Mouse (Mus musculus) CH12.LX (cell line): ENCODE data around the gene Bex6. TPM values are rescaled to one million over a fixed set of nuclear protein-coding genes. Genes with fewer than 3 reads are reported as not detected.

Source experiments
- DNase-seq: peaks from one replicate; pipeline ENCODE4 v3.0.0-alpha.2; 2013; ENCODE audit errors: extremely low read depth
- H3K27ac ChIP-seq: 2 replicates; pipeline ENCODE4 v1.5.1; 2012; ENCODE audit warnings: low read depth, mild to moderate bottlenecking, control low read depth, moderate library complexity; ENCODE audit not compliant: insufficient read depth
- H3K27me3 ChIP-seq: replicated peaks from 2 replicates; pipeline ENCODE3; 2012; ENCODE audit warnings: inconsistent platforms
- H3K36me3 ChIP-seq, 2 experiments: replicated peaks in 1 of 2; 2 replicates each; pipeline versions ENCODE3 to v1.6.1; 2012; ENCODE audit warnings: inconsistent platforms in 1 of 2, low read length in 1 of 2, mild to moderate bottlenecking in 1 of 2, mixed read lengths in 1 of 2, moderate library complexity in 1 of 2; ENCODE audit not compliant: control insufficient read depth in 1 of 2, insufficient read depth in 1 of 2
- H3K4me1 ChIP-seq, 2 experiments: 2 replicates each; pipeline ENCODE4 v1.6.1; 2012; ENCODE audit warnings: inconsistent platforms in 1 of 2, moderate library complexity in 1 of 2; ENCODE audit not compliant: insufficient read depth in 2 of 2, control insufficient read depth in 1 of 2
- H3K4me2 ChIP-seq: 2 replicates; pipeline ENCODE4 v1.6.1; 2012; ENCODE audit warnings: low read depth, mild to moderate bottlenecking, control low read depth; ENCODE audit not compliant: poor library complexity, insufficient read depth, severe bottlenecking
- H3K4me3 ChIP-seq, 3 experiments: fragments of 150-350 bp in 1 of 3; sonication (generic) in 1 of 3; replicated peaks in 1 of 3; 2 replicates each; pipeline versions ENCODE3 to v1.5.1; 2011 to 2012; ENCODE audit warnings: low read depth in 2 of 3, low read length in 2 of 3, mild to moderate bottlenecking in 2 of 3, moderate library complexity in 2 of 3, control low read depth in 1 of 3, improper control_type of control experiment in 1 of 3, inconsistent platforms in 1 of 3, mixed read lengths in 1 of 3; ENCODE audit not compliant: poor library complexity in 1 of 3
- H3K79me2 ChIP-seq: replicated peaks from 2 replicates; pipeline ENCODE4 v1.6.1; 2012; ENCODE audit warnings: mild to moderate bottlenecking, moderate library complexity; ENCODE audit not compliant: control insufficient read depth, poor library complexity, insufficient read depth, severe bottlenecking; ENCODE audit errors: extremely low read depth
- H3K9ac ChIP-seq: 2 replicates; pipeline ENCODE4 v1.6.1; 2012; ENCODE audit warnings: low read depth, mild to moderate bottlenecking, control low read depth, moderate library complexity; ENCODE audit not compliant: insufficient read depth
- H3K9me3 ChIP-seq: replicated peaks from 2 replicates; pipeline ENCODE3; 2012; ENCODE audit warnings: low read length, inconsistent platforms, mixed read lengths
- BHLHE40 ChIP-seq: IDR thresholded peaks from 2 replicates; pipeline ENCODE4 v1.6.1; 2011; ENCODE audit warnings: mild to moderate bottlenecking, low read depth, low read length, improper control_type of control experiment
- ELF1 ChIP-seq: IDR thresholded peaks from 2 replicates; pipeline ENCODE4 v1.6.1; 2014; ENCODE audit warnings: low read depth, mild to moderate bottlenecking, inconsistent platforms, low read length, improper control_type of control experiment
- EP300 ChIP-seq: IDR thresholded peaks from 2 replicates; pipeline ENCODE4 v1.6.1; 2011; ENCODE audit warnings: low read length, improper control_type of control experiment
- HCFC1 ChIP-seq: IDR thresholded peaks from 2 replicates; pipeline ENCODE4 v1.6.1; 2012; ENCODE audit warnings: low read depth, mild to moderate bottlenecking, inconsistent platforms, low read length, improper control_type of control experiment
- IRF4 ChIP-seq: IDR thresholded peaks from 2 replicates; pipeline ENCODE4 v1.6.1; 2014; ENCODE audit warnings: low read depth, mild to moderate bottlenecking, inconsistent platforms, low read length, improper control_type of control experiment
- JUN ChIP-seq: IDR thresholded peaks from 2 replicates; pipeline ENCODE4 v1.6.1; 2011; ENCODE audit warnings: low read depth, mild to moderate bottlenecking, low read length, improper control_type of control experiment, moderate library complexity; ENCODE audit not compliant: insufficient read depth
- JUND ChIP-seq: conservative IDR thresholded peaks from 2 replicates; pipeline ENCODE4 v1.6.1; 2011; ENCODE audit warnings: low read depth, low read length, improper control_type of control experiment
- MAFK ChIP-seq: IDR thresholded peaks from 2 replicates; pipeline ENCODE4 v1.6.1; 2011; ENCODE audit warnings: low read length, improper control_type of control experiment; ENCODE audit not compliant: insufficient replicate concordance
- MAZ ChIP-seq: IDR thresholded peaks from 2 replicates; pipeline ENCODE4 v1.6.1; 2012; ENCODE audit warnings: low read depth, mild to moderate bottlenecking, inconsistent platforms, low read length, improper control_type of control experiment, moderate library complexity
- MEF2A ChIP-seq: IDR thresholded peaks from 2 replicates; pipeline ENCODE4 v1.6.1; 2014; ENCODE audit warnings: low read depth, mild to moderate bottlenecking, inconsistent platforms, low read length, improper control_type of control experiment, borderline replicate concordance
- MXI1 ChIP-seq: IDR thresholded peaks from 2 replicates; pipeline ENCODE4 v1.6.1; 2011; ENCODE audit warnings: mild to moderate bottlenecking, low read depth, low read length, improper control_type of control experiment
- NELFE ChIP-seq: IDR thresholded peaks from 2 replicates; pipeline ENCODE4 v1.6.1; 2011; ENCODE audit warnings: low read depth, low read length, improper control_type of control experiment
- RAD21 ChIP-seq: IDR thresholded peaks from 2 replicates; pipeline ENCODE4 v1.6.1; 2011; ENCODE audit warnings: low read depth, mild to moderate bottlenecking, low read length, improper control_type of control experiment, moderate library complexity
- SMC3 ChIP-seq: IDR thresholded peaks from 2 replicates; pipeline ENCODE4 v1.6.1; 2011; ENCODE audit warnings: low read depth, low read length, improper control_type of control experiment
- UBTF ChIP-seq: IDR thresholded peaks from 2 replicates; pipeline ENCODE4 v1.6.1; 2012; ENCODE audit warnings: low read depth, mild to moderate bottlenecking, inconsistent platforms, low read length, improper control_type of control experiment, moderate library complexity
- USF1 ChIP-seq: IDR thresholded peaks from 2 replicates; pipeline ENCODE4 v1.6.1; 2014; ENCODE audit warnings: low read depth, mild to moderate bottlenecking, inconsistent platforms, low read length, improper control_type of control experiment
- ZKSCAN1 ChIP-seq: IDR thresholded peaks from 2 replicates; pipeline ENCODE4 v1.6.1; 2012; ENCODE audit warnings: low read depth, inconsistent platforms, low read length, improper control_type of control experiment, borderline replicate concordance
- ZMIZ1 ChIP-seq: IDR thresholded peaks from 2 replicates; pipeline ENCODE4 v1.6.1; 2012; ENCODE audit warnings: low read depth, mild to moderate bottlenecking, inconsistent platforms, low read length, improper control_type of control experiment
- ZNF384 ChIP-seq: IDR thresholded peaks from 2 replicates; pipeline ENCODE4 v1.6.1; 2012; ENCODE audit warnings: low read depth, low read length, improper control_type of control experiment, inconsistent platforms
- dilution Hi-C: fragments of 300-500 bp; cut with MboI; formaldehyde crosslinking; loops from 2 replicates; pipeline ENCODE4 v1.14.3; 2020; ENCODE audit warnings: low sequenced_read_pairs; ENCODE audit not compliant: extremely low pct_unique_long_range_greater_than_20kb, extremely low pct_ligation_motif_present
- in situ Hi-C: fragments of 300-500 bp; cut with MboI; formaldehyde crosslinking; loops from 3 replicates; pipeline ENCODE4 v1.14.3; 2019; ENCODE audit warnings: low sequenced_read_pairs, low pct_ligation_motif_present, low pct_unique_long_range_greater_than_20kb, mixed read lengths
- polyA plus RNA-seq: library from polyadenylated mRNA; unstranded; fragments of >175 nt; gene quantifications from 2 replicates; pipeline ENCODE4 v1.2.1, GENCODE M21; 2012; ENCODE audit warnings: low read depth; ENCODE audit not compliant: insufficient read length
- total RNA-seq, 2 experiments: library from RNA; depleted of rRNA; stranded (reverse); fragments of 300-350 nt in 1 of 2; fragments of >200 nt in 1 of 2; gene quantifications; 2 replicates each; pipeline ENCODE4 v1.2.3; 2012 to 2014

Gene Bex6
- total and polyA plus RNA-seq, 3 experiments, result not detected

GRCm38 (mm10) chr16:32130190-32130826 lies 49.3 kb upstream of the Bex6 start (continued):
- TF ChIP-seq IRF4, result peak; percentile 70
- TF ChIP-seq HCFC1, result peak; percentile 80
- no peak; the same call in 1 of the 2 replicates for TF ChIP-seq RAD21
- TF ChIP-seq ZNF384, result no peak
- TF ChIP-seq BHLHE40, result peak; percentile 71
- peak; percentile 82 for TF ChIP-seq MXI1
- TF ChIP-seq USF1, result peak; percentile 58
- TF ChIP-seq UBTF, result no peak
- peak; percentile 74; the same call in 1 of the 2 replicates for TF ChIP-seq MEF2A
- TF ChIP-seq JUN, result peak; percentile 24; the same call in 1 of the 2 replicates
- TF ChIP-seq MAFK, result peak; percentile 84; the same call in 1 of the 2 replicates
- peak; percentile 52; the same call in 1 of the 2 replicates for TF ChIP-seq MAZ
- TF ChIP-seq NELFE, result peak; percentile 83
- no peak for TF ChIP-seq ZKSCAN1

DNA sequence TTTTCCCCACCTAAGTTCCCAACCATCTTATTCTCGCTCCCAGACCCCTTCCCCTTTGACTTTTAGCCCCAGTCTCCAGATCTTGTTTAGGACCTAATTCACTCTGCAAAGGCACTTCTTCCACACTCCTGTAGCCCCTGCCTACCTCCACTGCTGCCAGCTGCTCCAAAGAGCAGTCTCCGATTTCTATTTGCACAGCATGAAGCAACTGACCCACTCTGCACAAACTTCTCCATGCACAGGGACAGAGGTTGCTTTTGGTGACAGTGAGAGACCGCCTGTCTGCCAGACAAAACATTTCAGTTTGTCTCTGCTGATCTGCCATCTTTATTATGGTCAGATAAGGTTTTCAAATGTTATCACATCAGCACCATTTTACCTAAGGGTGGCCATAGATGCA lies 46.5 kb upstream of the Bex6 start:
- in situ Hi-C loops, result no loop called here

More for the DNA sequence above, 46.5 kb upstream of the Bex6 start:
- Histone ChIP-seq H3K27ac (no peak overlapping the region), H3K79me2 (no peaks in the 10 kb centered on the region), H3K36me3 (no peaks in the 10 kb centered on the region), H3K27me3 (peaks cover 2% of the 10 kb centered on the region), H3K4me2 (no peak overlapping the region), H3K4me1 (peaks cover 6 to 20% of the 10 kb centered on the region in 2 experiments), H3K4me3 (no peak overlapping the region), H3K9me3 (no peaks in the 10 kb centered on the region), H3K9ac (no peak overlapping the region)
- no peak for DNase-seq
- dilution Hi-C loops, result no loop called here
- TF ChIP-seq ZMIZ1, result no peak
- no peak for TF ChIP-seq MXI1
- no peak for TF ChIP-seq EP300
- no peak for TF ChIP-seq RAD21
- no peak for TF ChIP-seq ELF1
- no peak for TF ChIP-seq SMC3
- no peak for TF ChIP-seq JUN
- TF ChIP-seq MAFK, result no peak
- TF ChIP-seq JUND, result no peak
